Comparison of ENCODE assay signal across 20 mouse cellular contexts in the genomic region with DNA sequence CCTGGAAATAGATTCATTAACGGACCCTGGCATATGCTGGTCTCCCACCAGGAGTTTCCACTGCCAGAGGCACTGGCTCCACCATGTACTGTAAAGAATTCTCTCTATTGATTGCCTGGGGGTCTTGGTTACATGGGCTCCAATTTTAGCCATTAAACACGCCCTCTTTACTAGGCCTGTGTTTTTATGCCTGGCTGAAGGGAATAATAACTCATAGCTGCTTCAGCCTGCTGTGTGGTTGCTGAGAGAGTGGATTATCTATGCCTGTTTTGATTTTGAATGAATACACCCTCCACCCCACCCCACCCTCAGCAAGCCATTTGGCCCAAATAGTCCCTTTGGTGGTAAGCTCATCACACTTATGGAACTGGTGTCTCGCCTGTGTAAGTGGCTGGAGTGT. TPM values are rescaled to one million over a fixed set of nuclear protein-coding genes. Genes with fewer than 3 reads are reported as not detected.
DNase-seq lines count a peak whose midpoint lies in the region; ATAC-seq and TF ChIP-seq lines count a peak whose summit lies in the region.
"Had no signal": no experiment of that assay in that cellular context is flagged by ENCODE, and none has a peak within 500 bp of the region (broad histone marks: within the 10 kb centered on the region; RNA-seq: fewer than 3 reads in every experiment).

No protein-coding gene starts in this region.

- H3K36me3 ChIP-seq in forebrain, embryonic 11.5 days (ENCODE audit: control insufficient read depth, insufficient read depth, low read length) = no peaks in the 10 kb centered on the region
- H3K36me3 ChIP-seq in forebrain, embryonic 10.5 days (replicated peaks) = no peaks in the 10 kb centered on the region
- no peaks in the 10 kb centered on the region for H3K36me3 ChIP-seq in midbrain, embryonic 15.5 days (replicated peaks)
- no peaks in the 10 kb centered on the region for H3K36me3 ChIP-seq in midbrain, postnatal 0 days (ENCODE audit: insufficient read depth, low read length)
- H3K36me3 ChIP-seq in hindbrain, embryonic 14.5 days (replicated peaks; ENCODE audit: control insufficient read depth, insufficient read depth) = no peaks in the 10 kb centered on the region

- WGBS in forebrain, embryonic 11.5 days = 72% methylated on average over 3 of the region's 3 CpGs
- WGBS in forebrain, embryonic 10.5 days = 72% methylated on average over 3 of the region's 3 CpGs
- WGBS in midbrain, embryonic 15.5 days = 39% methylated on average over 3 of the region's 3 CpGs
- WGBS in midbrain, postnatal 0 days = 41% methylated on average over 3 of the region's 3 CpGs
- 30% methylated on average over 3 of the region's 3 CpGs for WGBS in hindbrain, embryonic 14.5 days

- DNase-seq in forebrain, embryonic 11.5 days (ENCODE audit: low spot score) = no peak
- no peak for DNase-seq in forebrain, embryonic 10.5 days (ENCODE audit: extremely low spot score, low spot score)
- DNase-seq in midbrain, postnatal 0 days (ENCODE audit: low spot score) = no peak
- no peak for DNase-seq in hindbrain, embryonic 14.5 days (ENCODE audit: low spot score)
- peak; percentile 59 for DNase-seq in retina, embryonic 14.5 days (ENCODE audit: low spot score)
- no peak for DNase-seq in kidney, adult 11 months
- no peak for DNase-seq in heart, adult 11 months
- DNase-seq: adrenal gland, postnatal 10 days; cerebellum, adult 2 months; embryo, embryonic 11 days; gastrocnemius, postnatal 10 days; kidney, postnatal 4 days; layer of hippocampus, adult 9-11 months; lung, embryonic 14.5 days; thymus, postnatal 14 days had no signal

- H3K27me3 ChIP-seq in forebrain, embryonic 11.5 days (ENCODE audit: control insufficient read depth, insufficient read depth, low read length) = no peaks in the 10 kb centered on the region
- no peaks in the 10 kb centered on the region for H3K27me3 ChIP-seq in forebrain, embryonic 10.5 days (ENCODE audit: poor library complexity, severe bottlenecking)
- no peaks in the 10 kb centered on the region for H3K27me3 ChIP-seq in midbrain, embryonic 15.5 days (replicated peaks)
- H3K27me3 ChIP-seq in midbrain, postnatal 0 days (ENCODE audit: insufficient read depth, low read length) = no peaks in the 10 kb centered on the region
- no peaks in the 10 kb centered on the region for H3K27me3 ChIP-seq in hindbrain, embryonic 14.5 days (ENCODE audit: control insufficient read depth, insufficient read depth, low read length)

- H3K4me1 ChIP-seq in forebrain, embryonic 11.5 days (replicated peaks; ENCODE audit: control insufficient read depth, insufficient read depth, low read length) = no peaks in the 10 kb centered on the region
- no peaks in the 10 kb centered on the region for H3K4me1 ChIP-seq in forebrain, embryonic 10.5 days
- H3K4me1 ChIP-seq in midbrain, embryonic 15.5 days = no peaks in the 10 kb centered on the region
- no peaks in the 10 kb centered on the region for H3K4me1 ChIP-seq in midbrain, postnatal 0 days (ENCODE audit: insufficient read depth, low read length)
- H3K4me1 ChIP-seq in hindbrain, embryonic 14.5 days (replicated peaks; ENCODE audit: control insufficient read depth, insufficient read depth, low read length) = no peaks in the 10 kb centered on the region

- ATAC-seq in forebrain, embryonic 11.5 days (replicated peaks; ENCODE audit: low FRiP score) = peak; percentile 58; the same call in 1 of the 2 replicates
- ATAC-seq in midbrain, embryonic 15.5 days (replicated peaks) = 0 out of 2 replicates have a peak, but pooled peaks have one; percentile 24
- no peak for ATAC-seq in midbrain, postnatal 0 days (ENCODE audit: low FRiP score)
- ATAC-seq in hindbrain, embryonic 14.5 days (ENCODE audit: low FRiP score) = peak; percentile 71; the same call in 1 of the 2 replicates
- ATAC-seq: intestine, postnatal 0 days had no signal

- H3K9ac ChIP-seq in forebrain, embryonic 11.5 days (ENCODE audit: low read length) = no peak overlapping the region
- H3K9ac ChIP-seq in midbrain, embryonic 15.5 days = no peak overlapping the region
- H3K9ac ChIP-seq in midbrain, postnatal 0 days (replicated peaks; ENCODE audit: low read length, poor library complexity, severe bottlenecking) = no peak overlapping the region
- no peak overlapping the region for H3K9ac ChIP-seq in hindbrain, embryonic 14.5 days
- H3K9ac ChIP-seq: liver, embryonic 14.5 days; lung, embryonic 14.5 days had no signal

- H3K9me3 ChIP-seq in forebrain, embryonic 11.5 days (ENCODE audit: control insufficient read depth, low read length) = no peaks in the 10 kb centered on the region
- H3K9me3 ChIP-seq in forebrain, embryonic 10.5 days = no peaks in the 10 kb centered on the region
- H3K9me3 ChIP-seq in midbrain, embryonic 15.5 days = no peaks in the 10 kb centered on the region
- no peaks in the 10 kb centered on the region for H3K9me3 ChIP-seq in midbrain, postnatal 0 days (ENCODE audit: low read length)
- no peaks in the 10 kb centered on the region for H3K9me3 ChIP-seq in hindbrain, embryonic 14.5 days (ENCODE audit: control insufficient read depth, low read length)

- no peak overlapping the region for H3K27ac ChIP-seq in forebrain, embryonic 11.5 days (ENCODE audit: low read depth, low read length)
- no peak overlapping the region for H3K27ac ChIP-seq in forebrain, embryonic 10.5 days
- no peak overlapping the region for H3K27ac ChIP-seq in midbrain, embryonic 15.5 days
- no peak overlapping the region for H3K27ac ChIP-seq in midbrain, postnatal 0 days (ENCODE audit: low read depth, low read length)
- no peak overlapping the region for H3K27ac ChIP-seq in hindbrain, embryonic 14.5 days
- H3K27ac ChIP-seq: left cerebral cortex, adult 2 months; liver, embryonic 14.5 days had no signal

- TF ChIP-seq CTCF in midbrain, postnatal 0 days (IDR thresholded peaks at IDR 0.05) = no peak

- no peak overlapping the region for H3K4me2 ChIP-seq in forebrain, embryonic 11.5 days (ENCODE audit: low read depth, low read length, severe bottlenecking)
- no peak overlapping the region for H3K4me2 ChIP-seq in midbrain, embryonic 15.5 days
- no peak overlapping the region for H3K4me2 ChIP-seq in midbrain, postnatal 0 days (ENCODE audit: low read depth, low read length, poor library complexity, severe bottlenecking)
- no peak overlapping the region for H3K4me2 ChIP-seq in hindbrain, embryonic 14.5 days (replicated peaks)
- H3K4me2 ChIP-seq: heart, embryonic 11.5 days; lung, embryonic 14.5 days had no signal

- H3K4me3 ChIP-seq in forebrain, embryonic 11.5 days (ENCODE audit: low read depth, low read length) = no peak overlapping the region
- no peak overlapping the region for H3K4me3 ChIP-seq in forebrain, embryonic 10.5 days
- H3K4me3 ChIP-seq in midbrain, embryonic 15.5 days = no peak overlapping the region
- no peak overlapping the region for H3K4me3 ChIP-seq in midbrain, postnatal 0 days (ENCODE audit: low read depth, low read length)
- no peak overlapping the region for H3K4me3 ChIP-seq in hindbrain, embryonic 14.5 days (replicated peaks; ENCODE audit: low read length)
- H3K4me3 ChIP-seq: left cerebral cortex, adult 2 months had no signal

RNA-seq across cellular contexts. Expression of a gene that starts 20.9 kb away (rescaled TPM):
- 138 and 160 TPM in 2 replicates for polyA plus RNA-seq in forebrain, embryonic 11.5 days (2014; fragmentation: Nextera tagmentation; extraction: Ambion mirVana)
- polyA plus RNA-seq in forebrain, embryonic 10.5 days (2016; fragmentation: Nextera tagmentation; extraction: Ambion mirVana) = 103 and 104 TPM in 2 replicates
- 174 and 181 TPM in 2 replicates for polyA plus RNA-seq in midbrain, embryonic 15.5 days (2015; fragmentation: Nextera tagmentation; extraction: Ambion mirVana)
- total RNA-seq in midbrain, postnatal 0 days (2014; rRNA removed) = 163 and 222 TPM in 2 replicates
- 138 and 157 TPM in 2 replicates for polyA plus RNA-seq in midbrain, postnatal 0 days (2015; fragmentation: Nextera tagmentation; extraction: Ambion mirVana)
- polyA plus RNA-seq in hindbrain, embryonic 14.5 days (2014; fragmentation: Nextera tagmentation; extraction: Ambion mirVana) = 189 and 199 TPM in 2 replicates
